Mouse (Mus musculus) R1 (cell line): ENCODE results near the gene Slc1a1.

ENCODE experiments used
- DNase-seq: peaks from one replicate; pipeline ENCODE4 v3.0.0-alpha.2; 2018; ENCODE audit warnings: low read depth, low spot score

Slc1a1 gene

DNA sequence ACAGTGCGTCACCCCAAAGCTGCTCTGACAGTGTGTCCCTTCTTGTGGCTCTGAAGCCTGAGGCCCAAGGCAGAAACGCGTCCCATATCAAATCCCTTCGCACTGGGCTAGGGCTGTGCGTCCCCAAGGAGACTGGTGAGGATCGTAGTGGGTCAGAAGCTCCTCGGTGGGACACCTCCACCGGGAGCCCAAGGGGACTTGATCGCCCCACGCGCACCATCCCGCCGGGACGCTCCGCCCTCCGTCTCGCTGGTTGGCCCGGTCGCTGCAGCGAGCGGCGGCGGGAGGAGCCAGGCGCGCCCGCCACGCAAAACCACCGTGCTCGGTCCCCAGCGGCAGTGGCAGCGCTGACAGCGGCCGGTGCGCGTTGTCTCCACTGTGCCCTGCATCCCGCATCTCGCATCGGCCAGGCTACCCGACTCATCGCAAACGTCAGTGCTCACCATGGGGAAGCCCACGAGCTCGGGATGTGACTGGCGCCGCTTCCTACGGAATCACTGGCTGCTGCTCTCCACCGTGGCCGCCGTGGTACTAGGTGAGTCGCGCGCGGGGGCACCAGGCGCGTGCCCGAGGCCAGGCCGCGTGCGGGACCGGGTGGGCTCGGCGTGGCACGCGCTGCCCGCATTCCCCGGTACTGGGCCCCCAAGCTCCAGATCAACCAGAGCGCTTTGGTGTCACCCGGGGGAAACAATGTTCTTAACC is at the start of gene Slc1a1:
TSS of gene Slc1a1 (plus strand) at position 252 of the 702 bp plus-strand sequence.
- DNase-seq: peak; percentile 76

DNA sequence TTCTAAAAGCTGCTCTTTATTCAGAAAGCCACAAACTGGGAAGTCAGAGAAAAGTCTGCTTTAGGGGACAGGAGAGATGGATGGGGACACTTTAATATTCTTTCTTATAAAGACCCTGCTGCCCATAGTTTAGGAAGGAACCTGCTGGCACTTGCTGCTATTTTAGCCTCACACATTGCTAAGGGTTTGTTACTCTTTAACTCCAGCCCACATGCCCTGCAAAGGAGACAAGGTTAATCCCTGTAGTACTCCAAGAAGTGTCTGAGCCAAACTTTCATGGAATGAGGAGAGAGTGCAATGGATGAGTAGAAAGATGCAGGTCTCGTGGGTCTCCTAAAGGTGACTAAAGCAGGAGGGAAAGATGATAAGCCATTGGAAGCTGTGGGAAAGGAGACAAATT is 44.7 kb upstream of the Slc1a1 start:
- DNase-seq: no peak

DNA sequence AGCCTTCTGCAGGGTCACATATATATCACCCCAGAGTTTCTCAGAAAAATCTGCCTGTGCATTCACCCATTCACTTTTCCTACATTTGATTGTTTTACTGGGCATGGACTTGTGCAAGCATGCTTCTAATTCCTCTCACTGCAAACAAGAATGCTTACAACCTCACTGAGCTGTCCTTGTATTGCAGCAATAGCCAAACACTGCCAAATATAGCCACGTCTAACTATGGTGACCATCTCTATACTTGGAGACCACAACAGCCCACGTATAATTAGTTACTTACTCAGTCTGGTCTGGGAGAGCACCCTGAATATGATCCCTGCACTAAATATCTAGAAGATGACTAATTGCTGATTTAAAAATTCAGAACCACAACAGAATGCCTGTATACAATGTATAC is 41.5 kb upstream of the Slc1a1 start:
- no peak for DNase-seq

DNA sequence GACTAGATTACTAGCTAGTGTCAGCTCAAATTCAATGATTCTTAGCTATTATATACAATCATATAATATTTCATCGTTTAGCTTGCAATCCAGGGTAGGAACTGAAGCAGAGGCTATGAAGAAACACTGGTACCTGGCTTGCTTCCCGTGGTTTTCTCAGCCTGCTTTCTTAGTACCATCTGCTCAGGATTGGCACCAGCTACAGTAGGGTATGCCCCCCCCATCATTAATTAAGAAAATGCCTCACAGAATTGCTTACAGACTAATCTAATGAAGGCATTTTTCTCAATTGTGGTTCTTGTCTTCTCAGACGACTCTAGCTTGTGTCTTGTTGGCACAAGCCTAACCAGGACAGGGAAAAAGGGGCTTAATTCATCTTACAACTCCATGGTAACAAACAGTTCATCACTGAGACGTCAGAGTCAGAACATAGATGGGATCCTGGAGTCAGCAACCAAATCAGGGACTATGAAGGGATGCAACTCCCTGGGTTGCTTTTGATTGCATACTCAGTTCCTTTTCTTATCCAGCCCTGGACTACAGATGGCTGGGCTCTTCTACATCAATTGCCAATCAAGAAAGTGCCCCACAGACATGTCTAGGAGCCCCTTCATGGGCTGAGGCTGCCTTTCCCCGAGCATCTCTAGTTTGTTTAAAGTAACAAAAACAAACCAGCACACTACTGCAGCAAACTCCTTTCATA is 38.6 kb upstream of the Slc1a1 start:
- DNase-seq: no peak

DNA sequence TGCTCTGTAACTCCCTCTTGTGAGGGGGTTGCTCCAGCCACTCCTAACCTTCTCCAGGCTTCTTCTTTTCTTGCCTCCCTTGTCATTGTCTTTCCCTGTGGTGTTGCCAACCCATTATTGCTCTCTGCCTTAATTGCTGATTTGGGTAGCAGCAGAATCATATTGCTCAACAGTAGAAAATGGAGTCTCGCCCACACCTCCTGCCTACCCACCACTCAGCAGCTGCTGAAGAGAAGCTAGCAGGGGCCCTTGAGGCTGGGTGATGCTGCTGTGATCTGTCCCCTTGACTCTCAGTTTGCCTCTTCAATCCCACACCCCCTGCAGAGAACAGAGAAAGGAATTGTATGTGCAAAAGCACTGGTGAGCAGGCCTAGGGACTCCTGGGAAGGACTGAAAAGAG is 37.9 kb upstream of the Slc1a1 start:
- no peak for DNase-seq

DNA sequence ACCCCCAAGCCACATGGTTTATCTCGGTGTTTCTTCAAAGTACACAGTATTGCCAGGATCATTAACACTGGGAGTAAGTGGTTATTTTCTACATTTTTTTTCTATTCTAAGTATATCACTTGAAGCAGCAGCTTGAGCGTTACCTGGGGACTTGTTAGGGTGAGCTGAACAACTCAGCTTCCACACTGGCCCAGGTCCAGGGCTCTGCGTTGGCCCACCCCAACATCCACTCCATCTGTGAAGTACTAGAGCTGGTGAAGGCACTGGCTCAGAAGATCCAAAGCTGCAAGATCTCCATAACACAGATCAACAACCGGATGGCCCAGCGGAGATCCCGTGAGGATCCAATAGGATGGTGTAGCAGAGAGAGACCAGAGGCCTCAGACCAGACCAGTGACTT is 37.2 kb upstream of the Slc1a1 start:
- no peak for DNase-seq

DNA sequence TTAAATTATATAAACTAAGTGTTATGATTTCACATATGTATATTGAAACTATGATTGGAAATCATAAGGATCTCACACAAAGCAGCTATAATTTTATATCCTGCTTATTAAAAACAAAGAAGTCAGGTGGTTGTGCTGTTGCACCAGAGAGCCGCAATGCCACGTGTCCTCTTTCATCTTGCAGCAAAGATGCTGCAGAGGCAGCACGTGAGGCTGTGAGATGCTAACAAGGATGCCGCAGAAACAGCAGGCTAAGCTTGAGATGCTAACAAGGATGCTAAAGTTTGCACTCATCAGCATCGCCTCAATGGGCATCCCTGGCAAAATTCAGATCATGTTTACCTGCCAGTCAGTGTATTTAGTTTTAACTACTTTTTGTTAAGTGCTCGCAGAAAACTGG is 34.4 kb upstream of the Slc1a1 start:
- DNase-seq: no peak

DNA sequence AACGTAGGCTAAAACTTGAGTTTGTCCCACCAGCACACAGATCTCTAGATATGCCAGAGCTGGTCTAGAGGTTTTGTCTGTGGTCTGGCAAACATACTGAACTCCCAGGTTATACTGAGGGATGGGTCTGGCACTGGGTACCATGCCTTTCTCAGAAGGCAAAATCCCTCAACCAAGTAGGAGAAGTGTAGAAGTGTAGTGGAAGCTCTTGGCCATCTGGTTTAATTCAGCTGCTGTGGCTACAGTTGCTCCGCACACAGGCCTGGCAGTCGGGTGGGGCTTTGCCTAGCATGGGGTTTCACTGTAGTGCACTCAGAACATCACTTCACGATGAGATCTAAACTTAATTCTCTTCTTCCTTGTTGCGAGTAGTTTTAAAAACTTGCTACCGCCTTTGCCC is 28.6 kb upstream of the Slc1a1 start:
- no peak for DNase-seq

DNA sequence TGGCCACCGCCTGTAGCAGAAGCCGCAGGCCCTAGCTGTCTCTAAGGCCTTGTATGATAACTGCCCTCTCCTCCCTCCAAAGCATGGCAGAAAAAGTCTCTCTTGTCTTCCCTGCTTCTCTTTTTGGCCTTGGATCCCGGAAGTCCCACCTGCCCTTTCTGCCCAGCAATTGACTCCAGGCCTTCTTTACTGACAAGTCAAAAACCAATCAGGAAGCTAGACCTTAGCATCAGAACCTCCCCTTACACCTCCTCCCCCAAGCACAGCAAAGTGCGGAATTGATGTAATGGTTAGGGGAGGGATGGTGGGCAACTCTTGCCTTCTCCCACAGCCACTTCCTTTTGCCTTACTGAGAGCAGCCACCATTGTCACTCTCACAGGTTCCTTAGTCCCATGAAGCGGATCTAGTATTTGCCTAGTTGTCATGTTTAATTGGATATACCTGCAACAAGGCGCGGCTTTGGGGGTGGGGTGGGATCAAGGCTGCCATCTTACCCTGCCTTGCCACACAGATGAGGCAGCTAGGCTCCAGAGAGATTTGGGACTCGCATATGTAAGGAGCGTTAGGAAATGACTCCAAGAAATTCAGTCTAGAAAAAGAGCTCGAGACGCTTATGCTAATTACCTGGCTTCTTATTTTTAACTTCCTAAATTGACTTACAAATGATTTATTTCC is 27.9 kb upstream of the Slc1a1 start:
- DNase-seq: peak; percentile 90

DNA sequence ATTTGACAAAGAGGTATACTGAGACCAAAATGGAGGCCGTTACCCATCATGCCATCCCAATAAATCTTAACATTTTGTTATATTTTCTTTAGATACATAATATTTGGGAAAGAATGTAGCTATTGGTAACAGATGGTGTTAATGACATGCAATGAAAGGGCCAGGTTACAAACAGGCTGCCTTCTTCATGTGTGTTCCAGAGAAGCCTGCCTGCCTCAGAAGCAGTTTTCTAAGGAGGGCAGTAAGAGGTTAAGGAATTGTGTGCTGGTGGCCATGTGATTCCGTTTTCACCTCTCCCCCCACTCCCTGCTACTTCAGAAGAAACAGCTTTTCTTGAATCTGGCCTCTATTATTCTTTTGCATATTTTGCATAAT is 27.4 kb upstream of the Slc1a1 start:
- no peak for DNase-seq

DNA sequence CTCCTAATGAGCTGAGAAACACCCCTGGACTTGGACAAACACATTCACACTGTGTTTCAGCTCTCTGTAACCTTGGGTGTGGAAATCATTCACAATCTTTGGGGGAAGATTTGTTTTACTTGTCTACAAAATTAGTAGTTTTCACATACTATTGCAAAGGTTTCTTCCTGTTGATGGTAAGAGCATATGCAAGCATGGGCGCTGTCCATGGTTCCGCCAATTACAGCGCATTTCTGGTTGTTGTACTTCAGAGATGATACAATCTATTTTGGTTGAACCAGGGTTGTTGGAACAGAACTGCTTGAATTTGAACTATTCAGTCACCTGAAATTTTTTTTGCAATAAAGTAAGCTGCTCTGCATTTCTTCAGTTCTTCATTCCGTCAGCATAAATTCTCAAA is 16.6 kb upstream of the Slc1a1 start:
- peak; percentile 65 for DNase-seq

DNA sequence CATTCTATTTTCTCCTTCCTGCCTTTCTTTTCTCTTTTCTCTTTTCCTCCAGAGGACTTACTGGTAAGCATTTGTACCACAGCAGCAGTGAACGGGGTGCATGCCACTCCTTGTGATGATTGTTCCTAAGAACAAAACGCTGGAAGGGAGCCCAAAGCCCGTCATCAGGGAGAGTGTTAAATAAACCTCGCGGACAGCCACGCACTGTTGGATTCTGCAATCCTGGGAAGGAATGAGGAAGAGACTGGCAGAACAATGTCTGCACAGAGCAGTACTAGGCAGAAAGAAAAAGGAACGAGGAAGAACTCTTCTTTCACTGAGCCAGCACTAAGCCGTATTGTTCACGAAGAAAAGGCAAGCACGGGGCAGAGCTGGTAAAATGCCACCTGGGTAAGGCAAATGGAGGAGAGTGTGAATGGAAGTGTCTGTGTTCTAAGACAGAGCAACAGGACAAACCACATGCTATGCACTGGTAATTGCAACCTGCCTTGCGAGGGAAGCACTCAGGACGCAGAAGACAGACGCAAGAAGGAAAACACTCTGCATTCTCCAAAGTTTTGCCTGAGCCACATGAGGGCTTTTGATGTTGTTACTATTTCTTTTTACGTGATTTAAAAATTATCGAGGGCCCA is 7.0 kb upstream of the Slc1a1 start:
- DNase-seq: no peak

DNA sequence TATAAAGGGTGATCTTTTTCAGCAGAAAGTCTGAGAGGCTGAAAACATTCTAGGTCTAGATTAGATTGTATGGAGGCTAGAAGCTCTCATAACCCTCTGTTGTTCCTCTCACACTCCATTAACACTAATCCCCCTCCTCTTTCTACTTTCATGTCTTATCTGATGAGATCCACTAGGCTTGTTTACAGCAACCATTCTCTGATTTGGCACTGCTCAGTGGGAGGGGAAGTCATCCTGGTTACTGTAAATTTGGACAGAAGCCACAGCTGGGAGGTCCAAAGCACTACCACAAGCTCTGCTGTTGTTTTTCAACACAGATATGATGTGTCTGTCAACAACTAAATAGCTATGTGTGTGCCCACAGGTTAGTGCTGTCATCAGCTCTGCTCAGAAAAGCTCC is 3.5 kb upstream of the Slc1a1 start:
- DNase-seq: no peak

DNA sequence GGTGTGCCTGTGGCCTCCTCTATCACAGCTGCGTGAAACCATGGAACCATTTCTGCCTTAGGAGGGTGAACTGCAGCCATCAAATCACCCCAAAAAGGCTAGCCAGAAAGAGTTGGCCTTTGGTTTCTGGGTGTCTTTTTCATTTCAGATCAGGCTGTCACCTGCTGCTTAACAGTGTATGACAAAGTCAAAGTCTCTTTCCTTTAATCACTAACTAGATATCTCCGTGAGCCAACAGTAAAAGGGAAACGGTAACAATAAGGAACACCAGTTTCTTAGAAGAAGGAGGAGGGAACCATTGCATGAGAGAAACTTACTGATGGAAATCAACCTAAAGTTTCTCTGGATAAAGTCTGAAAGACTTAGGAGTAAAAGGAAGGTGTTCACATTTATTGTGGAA is 2.2 kb upstream of the Slc1a1 start:
- DNase-seq: no peak

DNA sequence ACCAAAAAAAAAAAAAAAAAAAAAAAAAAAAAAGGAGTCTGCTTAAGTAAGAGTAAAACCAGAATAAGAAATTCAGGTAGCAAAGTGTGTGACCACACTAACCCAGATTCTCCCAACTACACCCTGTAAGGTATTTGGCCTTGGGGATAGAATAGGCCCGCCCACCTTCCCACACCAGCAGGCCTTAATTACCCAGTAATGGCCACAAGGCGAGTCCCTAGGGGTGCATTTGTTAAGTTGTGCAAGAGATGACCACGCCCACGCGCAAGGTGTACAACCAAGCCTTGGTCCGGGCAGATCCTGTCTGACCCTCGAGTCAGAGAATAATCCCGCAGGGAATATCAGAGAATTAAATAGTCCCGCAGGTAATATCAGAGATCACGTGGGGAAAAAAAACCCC is 461 bp upstream of the Slc1a1 start:
- peak; percentile 89 for DNase-seq

DNA sequence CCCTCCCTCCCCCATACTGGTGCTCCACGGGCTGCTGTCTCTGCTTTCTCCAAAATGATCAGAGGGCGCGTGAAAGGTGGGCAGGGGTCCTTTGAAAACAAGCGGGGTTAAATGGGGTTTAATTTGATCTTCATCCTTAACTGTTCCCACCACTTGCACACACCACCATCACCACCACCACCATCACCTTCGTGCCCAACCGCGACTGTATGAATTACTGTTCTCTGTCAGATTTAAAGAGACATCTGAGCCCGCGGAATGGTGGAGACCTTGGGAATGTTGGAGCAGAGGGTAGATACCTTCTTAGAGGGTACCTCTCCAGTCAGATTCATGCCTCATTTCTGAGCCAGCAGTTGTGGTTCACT is 633 bp downstream of the Slc1a1 start:
- no peak for DNase-seq

DNA sequence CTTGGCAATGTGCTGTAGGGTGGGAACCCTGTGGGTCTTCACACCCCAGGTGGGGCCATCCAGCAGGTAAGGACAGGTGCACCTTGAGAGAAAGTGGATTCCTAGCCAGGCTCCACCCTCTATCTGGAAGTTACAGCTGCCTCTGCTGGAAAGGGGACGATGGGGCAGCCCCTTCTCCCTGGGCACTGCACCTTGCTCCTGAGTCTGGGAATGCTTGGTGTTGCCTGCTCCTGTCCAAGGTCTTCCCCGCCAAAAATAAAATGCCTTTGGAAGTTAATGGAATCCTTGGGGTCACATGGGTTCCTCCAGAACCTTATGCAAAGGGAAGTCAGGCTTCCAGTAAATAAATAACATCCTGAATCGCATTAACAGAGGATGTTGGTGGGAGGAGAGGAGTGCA is 1.3 kb downstream of the Slc1a1 start:
- DNase-seq: no peak

DNA sequence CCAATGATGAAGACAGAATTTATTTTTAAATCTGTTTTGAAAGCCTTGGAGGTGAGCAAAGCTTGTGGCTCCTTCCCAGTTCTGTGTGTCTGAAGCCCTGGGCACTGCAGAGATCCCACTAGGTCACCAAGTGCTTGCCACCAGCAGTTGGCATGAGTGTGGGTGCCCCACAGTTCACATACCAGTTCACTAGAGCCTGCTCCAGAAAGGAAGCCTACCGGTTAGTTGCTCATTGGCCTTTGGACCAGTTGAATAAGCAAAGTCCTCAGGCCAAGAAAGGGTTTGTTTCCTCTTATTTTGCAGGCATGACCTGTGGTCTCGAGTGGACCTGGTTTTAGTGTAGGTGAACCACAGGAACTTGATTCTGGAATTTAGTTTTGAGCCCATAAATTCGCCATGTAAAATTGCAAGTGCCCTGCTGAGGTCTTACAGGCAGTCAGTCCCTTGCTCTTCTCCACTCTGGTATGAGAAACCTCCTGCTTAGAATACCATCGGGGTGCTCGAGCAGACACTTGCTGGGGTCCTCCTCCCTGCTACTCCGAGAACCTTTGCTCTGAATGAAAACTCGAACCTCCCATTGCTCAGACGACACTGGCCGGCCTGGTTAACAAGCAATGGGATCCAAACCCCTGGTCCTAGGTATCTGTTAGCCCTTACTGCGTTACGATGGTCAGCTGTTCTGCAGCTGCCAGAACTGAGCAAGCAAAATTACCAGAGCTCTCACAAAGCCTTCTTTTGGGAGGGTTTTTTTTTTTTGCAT is 2.0 kb downstream of the Slc1a1 start:
- DNase-seq: no peak

DNA sequence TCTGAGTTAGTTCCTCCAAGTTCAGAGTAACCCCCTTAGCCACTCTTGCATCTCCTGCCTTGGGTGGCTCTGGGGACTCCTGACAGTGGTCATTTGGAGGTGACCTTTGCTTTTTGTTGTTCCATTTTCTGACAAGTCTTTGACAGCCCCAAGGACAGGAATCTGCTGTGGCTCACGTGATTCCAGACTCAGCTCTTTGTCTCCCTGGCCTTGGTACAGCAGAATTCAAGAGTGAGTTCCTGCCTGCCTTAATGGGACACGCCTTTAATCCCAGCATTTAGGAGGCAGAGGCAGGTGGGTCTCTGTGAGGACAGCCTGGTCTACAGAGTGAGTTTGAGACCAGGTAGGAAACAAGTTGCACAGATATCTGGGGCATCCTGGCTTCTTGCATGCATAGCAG is 3.9 kb downstream of the Slc1a1 start:
- DNase-seq: peak; percentile 72

DNA sequence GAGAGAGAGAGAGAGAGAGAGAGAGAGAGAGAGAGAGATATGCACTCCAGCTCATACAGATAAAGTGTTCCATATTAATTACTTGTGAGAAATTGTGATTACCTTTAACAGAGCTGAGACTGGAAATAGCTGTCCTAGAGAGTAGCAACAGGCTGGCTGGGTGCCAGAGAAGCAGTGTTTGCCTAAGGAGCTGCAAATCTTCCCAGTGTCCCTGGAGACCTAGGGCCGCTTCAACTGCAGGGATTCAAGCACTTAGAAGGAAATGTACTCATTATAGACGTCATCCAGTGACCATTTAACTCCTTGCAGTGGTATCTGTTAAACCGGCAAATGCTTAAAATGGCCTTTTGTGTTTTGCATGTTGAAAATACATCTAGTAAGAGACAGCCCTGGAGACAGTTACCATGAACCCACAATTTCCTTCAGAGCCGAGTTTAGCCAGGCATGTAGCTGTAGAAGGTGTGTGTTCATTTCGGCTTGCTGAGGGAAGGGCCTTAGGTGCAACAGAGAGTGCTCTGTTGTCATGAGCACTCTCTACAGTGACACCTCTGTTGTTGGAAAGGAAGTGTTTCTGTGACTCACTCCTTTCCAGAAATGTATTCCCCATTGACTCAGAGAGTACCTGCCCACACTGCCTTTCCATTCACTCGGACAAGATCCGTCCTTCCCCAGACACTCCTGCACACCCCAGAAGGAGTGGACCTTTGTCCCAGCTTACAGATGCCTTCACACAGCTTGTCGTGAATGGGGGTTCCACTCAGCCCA is 10.3 kb downstream of the Slc1a1 start:
- no peak for DNase-seq

DNA sequence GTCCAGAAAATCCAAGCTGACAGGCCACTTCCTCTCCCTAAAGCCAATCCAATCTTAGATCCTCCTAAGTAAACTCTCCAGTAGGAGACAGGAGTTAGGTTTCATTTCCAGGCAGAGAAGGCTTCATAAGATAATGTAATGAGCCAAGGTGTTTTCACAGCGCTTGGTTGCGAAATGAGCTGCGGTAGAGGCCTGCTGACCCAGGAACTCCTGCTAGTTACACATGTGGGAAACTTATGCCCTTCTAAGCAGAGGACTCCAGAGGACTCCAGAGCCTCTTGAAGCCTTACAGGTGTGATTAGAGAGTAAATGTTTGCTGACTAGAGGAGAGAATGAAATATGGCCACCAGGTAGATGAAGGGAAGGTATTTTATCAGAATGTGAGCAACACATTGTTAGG is 15.7 kb downstream of the Slc1a1 start:
- DNase-seq: no peak
